Mouse (Mus musculus) olfactory bulb, adult 2 months (tissue): ENCODE measurements at regions not wholly inside any gene's neighbourhood (a gene's known extent, or its start where the extent isn't known, plus 50 kb on each side); places are given as distances from the start of the nearest gene placed in this dataset.

Source experiments
- CTCF ChIP-seq: fragments of 200-500 bp; IDR thresholded peaks from 2 replicates; pipeline ENCODE4 v1.5.1; 2012; ENCODE audit warnings: low read depth, mild to moderate bottlenecking, low read length, moderate library complexity; ENCODE audit not compliant: insufficient read depth
- POLR2A ChIP-seq: fragments of 200-500 bp; IDR thresholded peaks from 2 replicates; pipeline ENCODE4 v1.6.1; 2012; ENCODE audit warnings: mild to moderate bottlenecking, low read depth, low read length, moderate library complexity; ENCODE audit not compliant: insufficient read depth

- TF ChIP-seq CTCF (no peak), POLR2A (no peak)
Observed at GRCm38 (mm10) chr8:126136946-126137345, 142.0 kb downstream of the Kcnk1 start.
